16 mouse cellular contexts compared by ENCODE assay signal in genomic region chr14:78885915-78886534, GRCm38 (mm10). TPM values are rescaled to one million over a fixed set of nuclear protein-coding genes. Genes with fewer than 3 reads are reported as not detected.
DNase-seq lines count a peak whose midpoint lies in the region; ATAC-seq and TF ChIP-seq lines count a peak whose summit lies in the region.
"Had no signal": no experiment of that assay in that cellular context is flagged by ENCODE, and none has a peak within 500 bp of the region (broad histone marks: within the 10 kb centered on the region; RNA-seq: fewer than 3 reads in every experiment).

No protein-coding gene starts in this region.

- no peaks in the 10 kb centered on the region for H3K36me3 ChIP-seq in forebrain, embryonic 12.5 days (replicated peaks)
- no peaks in the 10 kb centered on the region for H3K36me3 ChIP-seq in forebrain, embryonic 10.5 days (replicated peaks)
- no peaks in the 10 kb centered on the region for H3K36me3 ChIP-seq in testis, adult 2 months (ENCODE audit: control insufficient read depth, insufficient read depth, low read length)
- no peaks in the 10 kb centered on the region for H3K36me3 ChIP-seq in hindbrain, embryonic 16.5 days (ENCODE audit: control insufficient read depth, insufficient read depth, low read length)
- H3K36me3 ChIP-seq: neural tube, embryonic 12.5 days; stomach, embryonic 15.5 days had no signal

- peak; percentile 53; the same call in 1 of the 2 replicates for ATAC-seq in forebrain, embryonic 12.5 days (ENCODE audit: low FRiP score)
- ATAC-seq in hindbrain, embryonic 16.5 days, result 0 out of 2 replicates have a peak, but pooled peaks have one; percentile 14
- ATAC-seq in megakaryocyte, adult 5-6 weeks (ENCODE audit: poor library complexity, severe bottlenecking), result no peak
- ATAC-seq: inflammation-experienced regulatory T-cells, adult 6 months had no signal

- no peak overlapping the region for H3K4me3 ChIP-seq in forebrain, embryonic 12.5 days (replicated peaks)
- H3K4me3 ChIP-seq in forebrain, embryonic 10.5 days, result no peak overlapping the region
- H3K4me3 ChIP-seq in testis, adult 2 months (ENCODE audit: control insufficient read depth, low read depth, low read length), result peak overlapping the region; percentile 63
- no peak overlapping the region for H3K4me3 ChIP-seq in hindbrain, embryonic 16.5 days (ENCODE audit: low read length)
- H3K4me3 ChIP-seq: neural tube, embryonic 12.5 days; stomach, embryonic 15.5 days had no signal

- 60% methylated on average over 7 of the region's 7 CpGs for WGBS in forebrain, embryonic 12.5 days
- WGBS in forebrain, embryonic 10.5 days, result 80% methylated on average over 7 of the region's 7 CpGs
- 46% methylated on average over 7 of the region's 7 CpGs for WGBS in hindbrain, embryonic 16.5 days

- H3K27me3 ChIP-seq in forebrain, embryonic 12.5 days, result no peaks in the 10 kb centered on the region
- H3K27me3 ChIP-seq in forebrain, embryonic 10.5 days (ENCODE audit: poor library complexity, severe bottlenecking), result no peaks in the 10 kb centered on the region
- H3K27me3 ChIP-seq in testis, adult 2 months (ENCODE audit: control insufficient read depth, insufficient read depth, low read length), result no peaks in the 10 kb centered on the region
- no peaks in the 10 kb centered on the region for H3K27me3 ChIP-seq in hindbrain, embryonic 16.5 days (replicated peaks; ENCODE audit: control insufficient read depth, insufficient read depth, low read length)
- H3K27me3 ChIP-seq: CH12.LX; neural tube, embryonic 12.5 days; stomach, embryonic 15.5 days had no signal

- H3K27ac ChIP-seq in forebrain, embryonic 12.5 days, result no peak overlapping the region
- no peak overlapping the region for H3K27ac ChIP-seq in forebrain, embryonic 10.5 days
- no peak overlapping the region for H3K27ac ChIP-seq in testis, adult 2 months (ENCODE audit: control insufficient read depth, insufficient read depth, low read depth, low read length)
- H3K27ac ChIP-seq in hindbrain, embryonic 16.5 days (ENCODE audit: low read depth, low read length), result no peak overlapping the region
- H3K27ac ChIP-seq: neural tube, embryonic 12.5 days; stomach, embryonic 15.5 days had no signal

- DNase-seq in forebrain, embryonic 10.5 days (ENCODE audit: extremely low spot score, low spot score), result no peak
- DNase-seq in testis, postnatal 10 days (ENCODE audit: low spot score), result no peak
- DNase-seq in heart, postnatal 25 days (ENCODE audit: low spot score), result no peak
- DNase-seq: cerebellum, adult 9-11 months; gastrocnemius, postnatal 14 days; kidney, adult 9 months; right cerebral cortex, postnatal 14 days; thymus, postnatal 14 days had no signal

- H3K9me3 ChIP-seq in forebrain, embryonic 12.5 days, result no peaks in the 10 kb centered on the region
- no peaks in the 10 kb centered on the region for H3K9me3 ChIP-seq in forebrain, embryonic 10.5 days
- H3K9me3 ChIP-seq in hindbrain, embryonic 16.5 days (ENCODE audit: control insufficient read depth, low read length), result no peaks in the 10 kb centered on the region
- H3K9me3 ChIP-seq: neural tube, embryonic 12.5 days; stomach, embryonic 15.5 days had no signal

- no peak for TF ChIP-seq POLR2A in testis, adult 2 months (IDR thresholded peaks at IDR 0.05; ENCODE audit: control insufficient read depth, low read depth, low read length)

- peaks cover 12% of the 10 kb centered on the region for H3K4me1 ChIP-seq in forebrain, embryonic 12.5 days
- H3K4me1 ChIP-seq in forebrain, embryonic 10.5 days, result peaks cover 9% of the 10 kb centered on the region
- H3K4me1 ChIP-seq in testis, adult 2 months (ENCODE audit: control insufficient read depth, insufficient read depth, low read length), result no peaks in the 10 kb centered on the region
- peaks cover 3% of the 10 kb centered on the region for H3K4me1 ChIP-seq in hindbrain, embryonic 16.5 days (ENCODE audit: control insufficient read depth, insufficient read depth, low read depth, low read length)
- H3K4me1 ChIP-seq: stomach, embryonic 15.5 days had no signal

- no peak overlapping the region for H3K9ac ChIP-seq in forebrain, embryonic 12.5 days
- no peak overlapping the region for H3K9ac ChIP-seq in hindbrain, embryonic 16.5 days (ENCODE audit: low read depth, low read length)
- H3K9ac ChIP-seq: neural tube, embryonic 12.5 days; stomach, embryonic 15.5 days had no signal

- no peak overlapping the region for H3K4me2 ChIP-seq in forebrain, embryonic 12.5 days
- H3K4me2 ChIP-seq in hindbrain, embryonic 16.5 days (ENCODE audit: low read length), result no peak overlapping the region
- H3K4me2 ChIP-seq: neural tube, embryonic 12.5 days; stomach, embryonic 15.5 days had no signal

- intact Hi-C loops in heart, postnatal 25 days (cut with DNase I), result no loop called here

- no peak for TF ChIP-seq CTCF in testis, adult 2 months (IDR thresholded peaks at IDR 0.05; ENCODE audit: control insufficient read depth, insufficient read depth, insufficient replicate concordance, low read depth, low read length)

RNA-seq across cellular contexts. Expression of gene Vwa8, which starts 37.2 kb away (rescaled TPM):
- polyA plus RNA-seq in forebrain, embryonic 12.5 days (2016; fragmentation: Nextera tagmentation; extraction: Ambion mirVana), result 8.0 and 8.2 TPM in 2 replicates
- 7.8 and 7.9 TPM in 2 replicates for polyA plus RNA-seq in forebrain, embryonic 10.5 days (2016; fragmentation: Nextera tagmentation; extraction: Ambion mirVana)
- polyA plus RNA-seq in testis, adult 2 months (2012; rRNA removed), result 15.6 and 15.9 TPM in 2 replicates
- polyA plus RNA-seq in hindbrain, embryonic 16.5 days (2015; fragmentation: Nextera tagmentation; extraction: Ambion mirVana), result 7.9 and 8.4 TPM in 2 replicates
- total RNA-seq in heart, postnatal 25 days (2021), result 100 to 1,000 TPM; 140 to 147 TPM
- 7.9 and 9.0 TPM in 2 replicates for total RNA-seq in megakaryocyte, adult 5-6 weeks (2015)
- total RNA-seq in megakaryocyte, adult 5-6 weeks (2017), result 7.5 and 9.4 TPM in 2 replicates
